Mouse (Mus musculus) right cerebral cortex, postnatal 4 days (tissue): ENCODE data around the gene Cygb.
"Not testable (repeated sequence)": the region's sequence is repeated elsewhere in the genome, so short reads cannot be mapped to it uniquely, and the experiment has no call there.

Experiments used
- DNase-seq: peaks from one replicate; pipeline ENCODE4 v3.0.0-alpha.2; 2022

The Cygb gene

DNA sequence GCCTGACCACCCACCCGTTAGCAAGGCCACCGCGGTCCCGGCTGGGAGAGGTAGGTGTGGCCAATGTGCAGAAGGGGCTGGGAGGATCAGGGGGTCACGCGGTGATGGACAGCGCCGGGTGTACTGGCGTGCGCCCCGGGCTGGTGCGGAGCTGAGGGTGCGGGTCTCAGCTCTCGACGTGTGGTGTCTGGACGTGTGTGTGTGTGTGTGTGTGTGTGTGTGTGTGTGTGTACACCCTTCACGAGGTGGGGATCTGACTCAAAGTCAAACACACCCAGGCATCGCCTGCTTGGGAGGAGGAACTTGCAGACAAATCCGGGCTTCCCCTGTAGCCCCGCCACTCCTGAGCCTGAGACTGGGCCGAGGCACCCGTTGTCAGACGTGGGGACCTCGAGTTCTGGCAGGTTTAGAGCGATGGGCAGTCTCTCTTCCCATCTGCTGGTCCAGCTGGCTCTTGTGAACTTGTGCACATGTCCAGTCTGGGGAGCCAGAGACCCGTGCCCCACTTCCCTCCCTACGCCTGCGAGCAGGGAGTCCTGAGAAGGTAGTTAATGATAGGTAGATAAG is at the start of gene Cygb:
Cygb (minus strand) TSS at position 59 of the 567 bp plus-strand sequence.
- DNase-seq, result no peak

DNA sequence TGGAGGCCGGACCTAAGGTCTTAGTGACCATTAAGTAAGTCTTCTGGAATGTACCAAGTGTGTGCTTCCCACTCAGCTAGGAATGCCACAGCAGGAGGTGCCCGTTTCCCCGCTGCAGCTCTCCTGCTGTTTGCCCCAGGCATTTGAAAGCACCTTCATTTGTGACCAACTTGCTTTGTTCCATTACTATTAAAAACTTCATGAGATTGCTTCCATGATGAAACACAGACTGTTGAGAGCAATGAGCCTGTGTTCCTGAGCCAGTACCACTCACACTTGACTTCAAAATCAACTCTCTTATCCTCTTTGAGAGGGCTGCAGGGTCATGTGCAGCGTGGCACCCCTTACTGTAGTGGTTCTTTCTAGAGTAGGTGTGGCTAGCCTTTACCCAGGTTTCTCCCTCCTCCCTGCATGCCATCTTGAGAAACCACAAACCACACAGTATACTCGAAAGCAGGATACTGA is 47.3 kb upstream of the Cygb start:
- no peak for DNase-seq

DNA sequence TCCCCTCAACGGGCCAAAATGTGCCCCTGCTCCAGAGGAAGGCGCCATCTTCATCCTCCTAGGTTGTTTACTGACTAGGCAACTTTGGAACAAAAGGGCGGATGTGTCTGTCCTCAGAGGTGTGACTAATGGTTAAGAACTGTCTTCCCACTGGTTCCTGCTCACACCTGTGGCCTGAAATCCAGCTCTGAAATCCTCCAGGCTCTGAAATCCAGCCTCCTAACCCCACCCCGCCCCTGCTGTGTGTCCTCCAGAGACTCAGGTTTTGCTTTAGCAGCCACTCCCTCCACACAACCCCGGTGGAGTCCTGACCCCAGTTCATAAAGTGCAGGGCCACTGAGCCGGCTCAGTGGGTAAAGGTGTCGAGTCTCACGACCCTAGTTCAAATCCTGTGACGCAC is 43.4 kb upstream of the Cygb start:
- no peak for DNase-seq

DNA sequence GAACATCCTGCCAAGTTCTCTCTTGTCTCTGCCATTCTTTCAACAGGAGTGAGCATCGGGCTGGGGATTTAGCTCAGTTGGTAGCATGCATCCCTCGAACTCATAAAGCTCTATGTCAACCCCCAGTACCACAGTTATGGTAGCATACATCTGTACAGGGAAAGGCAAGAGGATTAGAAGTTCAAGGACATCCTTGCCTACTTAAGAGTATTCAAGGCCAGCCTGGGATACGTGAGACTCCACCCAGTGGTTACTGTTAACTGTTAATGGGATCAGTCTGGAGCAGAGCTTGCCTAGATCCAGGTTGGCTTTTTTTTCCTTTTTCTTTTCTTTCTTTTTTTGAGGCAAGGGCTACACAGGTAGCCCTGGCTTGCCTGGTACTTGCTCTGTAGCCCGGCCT is 42.3 kb upstream of the Cygb start:
- no peak for DNase-seq

DNA sequence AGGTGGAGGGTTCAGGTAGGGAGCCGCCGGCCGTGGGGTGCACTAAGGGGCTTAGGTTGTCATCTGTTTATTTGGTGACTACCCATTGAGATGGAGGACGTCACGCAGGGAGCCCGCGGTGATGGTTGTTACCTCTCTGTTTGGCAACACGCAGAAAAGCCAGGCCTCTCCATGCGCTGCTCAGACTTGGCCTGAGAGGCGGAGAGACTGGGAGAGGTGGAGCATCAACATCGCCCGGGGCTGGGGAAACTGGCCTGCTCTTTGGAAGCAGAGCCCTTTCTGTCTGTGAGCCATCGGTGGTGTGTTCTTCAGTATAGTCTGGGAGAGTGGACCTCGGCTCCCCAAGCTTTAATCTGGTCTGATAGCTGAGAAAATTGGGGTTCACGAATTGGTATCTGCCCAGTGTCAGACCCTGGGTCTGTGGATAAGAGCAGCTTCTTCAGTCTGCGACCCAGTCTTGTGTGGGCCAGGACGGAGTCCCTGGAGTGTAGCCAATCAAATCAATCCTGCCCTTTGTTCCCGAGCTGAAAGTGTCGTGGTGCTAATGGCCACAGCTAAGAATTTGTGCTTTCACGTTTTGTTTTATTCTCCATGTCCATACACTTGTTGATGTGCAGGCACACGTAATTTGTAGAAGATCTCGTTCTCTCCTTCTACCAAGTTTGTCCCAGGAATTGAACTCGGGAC is 41.2 kb upstream of the Cygb start:
- DNase-seq, result no peak

DNA sequence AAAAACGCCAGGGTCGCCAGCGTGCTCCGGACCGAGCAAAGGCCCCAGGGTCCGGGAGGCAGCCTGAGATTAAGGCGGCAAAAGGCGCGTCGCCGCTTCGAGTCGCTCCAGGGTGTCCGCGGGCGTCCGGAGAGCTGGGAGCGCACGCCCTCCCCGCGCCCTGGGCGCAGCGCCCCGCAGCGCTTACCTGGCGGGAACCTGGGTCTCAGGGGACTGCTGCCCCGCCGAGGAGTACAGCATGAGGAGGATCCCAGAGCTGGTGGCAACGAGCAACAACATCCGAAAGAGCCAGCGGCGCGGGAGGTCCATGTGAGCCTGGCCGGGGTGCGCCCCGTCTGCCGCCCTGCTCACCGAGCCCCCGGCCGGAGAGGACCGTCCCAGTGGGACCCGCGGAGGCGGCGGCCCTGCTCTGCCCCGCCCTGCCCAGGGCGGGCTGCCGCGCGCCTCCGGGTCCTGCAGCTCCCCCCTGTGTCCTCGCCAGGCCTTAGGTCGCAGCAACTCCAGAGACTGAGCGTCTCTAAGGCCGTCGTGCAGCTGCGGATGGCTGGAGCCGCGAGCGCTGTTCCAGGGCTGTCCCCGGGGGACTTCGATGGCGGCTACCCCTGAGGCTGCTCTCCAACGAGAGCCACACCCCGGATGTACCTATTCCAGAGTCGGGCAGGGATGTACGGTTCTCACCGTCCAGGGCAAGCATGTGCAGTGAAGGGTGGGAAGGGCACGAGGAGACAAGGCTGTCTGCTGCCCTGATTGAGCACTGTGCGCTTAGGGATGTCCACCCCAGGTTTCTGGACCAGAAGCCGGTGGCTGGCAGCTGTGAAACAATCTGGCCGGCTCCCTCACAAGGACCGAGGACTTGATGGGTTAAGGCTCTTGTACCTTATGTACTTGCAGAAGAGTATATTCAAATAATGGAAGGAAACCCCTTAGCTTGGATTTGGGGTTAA is 40.4 kb upstream of the Cygb start:
- no peak for DNase-seq

DNA sequence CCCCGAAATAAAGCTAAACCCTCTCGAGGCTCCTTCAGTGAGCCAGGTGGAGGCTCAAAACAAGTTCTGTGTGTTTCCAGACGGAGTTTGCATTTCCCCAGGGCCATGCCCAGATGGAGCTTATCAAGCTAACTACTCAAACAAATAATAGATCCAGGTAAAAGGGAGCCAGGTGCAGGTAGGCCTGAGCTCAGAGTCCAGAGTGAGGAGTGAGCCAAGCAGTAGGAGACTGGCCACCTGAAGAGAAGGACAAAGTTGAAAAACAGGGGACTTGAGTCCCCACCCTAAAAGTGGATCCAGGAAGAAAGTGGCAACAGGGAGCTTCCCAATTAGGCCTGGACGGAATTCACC is 39.8 kb upstream of the Cygb start:
- DNase-seq, result no peak

DNA sequence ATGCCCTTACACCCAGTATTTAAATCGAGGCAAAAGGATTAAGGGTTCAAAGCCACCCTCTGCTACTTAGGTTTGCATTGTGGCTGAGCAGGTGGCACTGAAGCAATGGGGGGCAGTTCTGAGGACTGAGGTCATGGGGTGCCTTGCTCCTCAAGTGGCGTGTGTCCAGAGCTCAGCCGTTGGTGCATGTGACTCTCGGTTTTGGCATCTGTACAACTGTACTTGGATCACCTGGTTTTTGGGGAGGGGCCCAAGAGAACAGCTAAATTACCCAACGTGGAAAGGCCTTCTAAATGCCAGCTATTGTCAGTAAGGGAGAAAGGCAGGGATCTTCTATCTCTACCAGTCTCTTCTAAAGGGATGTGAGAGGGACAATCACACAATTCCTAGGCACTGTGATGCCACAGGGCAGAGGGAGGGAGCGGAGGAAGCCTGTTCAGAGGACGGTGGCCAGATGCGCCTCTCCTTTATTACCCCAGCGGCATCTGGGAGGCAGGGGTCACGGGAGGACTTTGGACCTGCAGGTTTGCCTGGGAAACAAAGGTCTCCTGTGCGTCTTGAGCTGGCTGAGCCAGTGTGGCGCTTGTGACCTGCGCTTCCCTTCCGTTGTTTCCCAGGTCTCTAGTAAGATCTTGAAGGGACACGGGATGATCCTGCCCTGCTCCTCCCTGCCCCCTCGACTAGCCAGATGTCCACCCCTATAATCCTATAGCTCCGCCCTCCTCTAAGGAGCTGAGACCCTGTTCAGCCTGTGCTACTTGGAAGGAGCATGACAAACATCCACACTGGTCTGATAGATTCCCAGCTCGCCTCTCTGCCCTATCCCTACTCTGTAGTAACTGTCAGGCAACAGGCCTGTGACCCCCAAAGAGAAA is 36.8 kb upstream of the Cygb start:
- DNase-seq, result no peak

DNA sequence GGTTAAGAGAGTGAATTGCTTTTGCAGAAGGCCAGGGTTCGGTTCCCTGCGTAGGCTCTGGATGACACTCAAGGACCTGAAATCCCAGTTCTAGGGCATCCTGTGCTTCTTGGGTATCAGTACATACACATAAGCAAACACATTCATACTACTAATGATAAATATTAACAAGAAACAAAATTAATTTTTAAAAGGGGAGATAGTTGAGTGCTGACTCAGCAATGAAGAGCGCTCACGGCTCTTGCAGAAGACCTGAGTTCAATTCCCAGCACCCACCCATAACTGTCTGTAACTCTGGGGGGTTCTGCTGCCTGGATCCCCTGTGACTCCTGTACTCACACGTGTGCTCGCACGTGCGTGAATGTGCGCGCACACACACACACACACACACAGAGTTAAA is 35.5 kb upstream of the Cygb start:
- DNase-seq, result no peak

DNA sequence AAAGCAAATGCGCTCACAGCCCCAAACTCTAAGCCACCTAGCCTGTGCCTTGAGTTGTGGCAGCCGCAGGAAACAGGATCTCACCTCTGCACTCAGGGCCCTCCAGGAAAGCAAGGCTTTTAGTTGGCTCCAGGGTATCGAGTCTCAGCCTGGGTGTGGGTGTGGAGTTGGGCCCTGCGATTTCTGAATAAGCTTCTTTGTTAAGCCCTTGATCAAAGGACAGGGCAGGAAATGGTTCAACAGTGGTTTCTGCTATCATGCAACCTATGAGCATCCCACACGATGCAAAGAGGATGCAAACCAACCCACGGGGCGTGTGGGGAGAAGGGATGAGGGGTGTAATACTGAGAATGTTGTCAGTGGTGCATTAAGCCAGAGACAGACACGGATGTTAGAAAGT is 33.8 kb upstream of the Cygb start:
- DNase-seq, result no peak

DNA sequence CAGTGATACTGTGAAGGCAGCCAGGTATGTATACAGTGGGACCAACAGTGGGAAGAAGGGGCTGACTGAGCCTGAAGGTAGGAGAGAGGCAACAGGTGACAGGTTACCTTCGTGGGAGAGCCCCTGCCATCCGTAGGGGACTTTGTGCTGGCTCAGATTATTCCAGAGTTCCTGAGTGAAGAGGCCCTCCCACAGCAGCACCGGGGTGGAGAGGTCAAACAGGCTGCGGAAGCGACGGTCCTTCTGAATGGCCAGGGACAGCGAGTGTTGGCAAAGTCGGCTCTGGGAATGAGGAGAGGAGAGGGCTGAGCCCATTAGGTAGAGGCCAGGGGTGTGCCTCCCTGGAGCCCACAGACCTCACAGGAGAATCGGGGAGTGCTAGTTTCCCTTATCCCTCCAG is 31.6 kb upstream of the Cygb start:
- DNase-seq, result no peak

DNA sequence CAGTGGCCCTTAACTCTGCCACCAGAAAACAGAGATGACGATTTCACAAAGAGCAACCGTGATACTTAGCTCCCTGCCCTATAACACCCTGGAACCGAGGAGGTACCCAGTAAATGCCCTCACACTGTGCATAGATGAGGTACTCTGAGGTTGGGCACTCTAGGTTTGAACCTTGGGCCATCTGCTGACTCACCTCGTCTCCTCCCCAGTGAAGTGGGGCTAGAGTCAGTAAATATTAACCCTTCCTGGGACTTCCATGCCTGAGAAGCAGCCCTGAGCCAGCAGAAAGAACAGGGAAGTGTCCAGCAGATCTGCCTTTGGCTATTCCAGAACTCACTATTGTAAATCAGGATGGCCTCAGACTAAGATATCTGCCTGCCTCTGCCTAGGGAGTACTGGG is 29.7 kb upstream of the Cygb start:
- DNase-seq, result no peak

DNA sequence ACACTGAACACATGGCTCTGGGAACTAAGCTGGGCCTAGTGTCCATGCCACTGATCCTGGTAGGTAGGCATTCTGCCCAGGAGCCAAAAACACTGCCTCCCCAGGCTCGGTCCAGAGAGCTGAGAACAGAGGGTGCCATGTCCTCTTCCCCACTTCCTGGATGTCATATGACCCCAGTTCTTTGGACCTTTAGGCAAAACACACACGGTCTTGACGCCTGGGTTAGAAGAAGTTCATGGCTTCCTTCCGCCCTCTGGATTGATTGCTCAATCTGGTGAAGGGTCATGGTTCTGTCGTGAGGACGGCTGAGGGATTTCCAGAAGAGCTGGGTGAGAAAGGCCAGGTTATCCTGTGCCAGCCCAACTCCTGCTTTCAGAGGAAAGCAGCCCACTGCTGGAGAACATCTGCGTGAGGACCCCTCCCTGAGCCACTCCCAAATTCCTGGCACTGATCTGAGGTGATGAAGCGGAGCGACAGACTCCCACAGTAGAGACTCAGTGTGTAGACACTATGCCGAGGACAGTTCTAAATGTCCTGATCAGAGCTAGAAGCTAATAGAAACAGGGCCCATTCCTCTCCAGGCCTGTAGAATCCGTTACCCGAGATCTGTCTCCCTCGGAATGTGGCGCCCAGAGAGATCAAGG is 28.5 kb upstream of the Cygb start:
- no peak for DNase-seq

DNA sequence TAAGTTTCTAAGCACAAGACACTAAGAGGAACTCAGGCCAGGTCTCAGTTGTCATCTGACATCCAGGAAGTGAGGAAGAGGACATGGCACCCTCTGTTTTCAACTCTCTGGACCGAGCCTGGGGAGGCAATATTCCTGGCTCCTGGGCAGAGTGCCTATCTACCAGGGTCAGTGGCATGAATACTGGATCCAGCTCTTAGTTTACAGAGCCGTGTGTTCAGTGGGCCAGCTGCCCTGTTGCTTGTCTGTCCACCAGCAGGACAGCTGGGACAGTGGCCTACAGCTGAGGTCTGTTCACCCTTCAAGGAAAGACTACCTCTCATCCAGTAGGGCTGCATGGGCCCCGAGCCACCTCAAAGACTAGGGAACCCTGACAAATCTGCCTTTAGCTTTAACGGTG is 27.0 kb upstream of the Cygb start:
- no peak for DNase-seq

DNA sequence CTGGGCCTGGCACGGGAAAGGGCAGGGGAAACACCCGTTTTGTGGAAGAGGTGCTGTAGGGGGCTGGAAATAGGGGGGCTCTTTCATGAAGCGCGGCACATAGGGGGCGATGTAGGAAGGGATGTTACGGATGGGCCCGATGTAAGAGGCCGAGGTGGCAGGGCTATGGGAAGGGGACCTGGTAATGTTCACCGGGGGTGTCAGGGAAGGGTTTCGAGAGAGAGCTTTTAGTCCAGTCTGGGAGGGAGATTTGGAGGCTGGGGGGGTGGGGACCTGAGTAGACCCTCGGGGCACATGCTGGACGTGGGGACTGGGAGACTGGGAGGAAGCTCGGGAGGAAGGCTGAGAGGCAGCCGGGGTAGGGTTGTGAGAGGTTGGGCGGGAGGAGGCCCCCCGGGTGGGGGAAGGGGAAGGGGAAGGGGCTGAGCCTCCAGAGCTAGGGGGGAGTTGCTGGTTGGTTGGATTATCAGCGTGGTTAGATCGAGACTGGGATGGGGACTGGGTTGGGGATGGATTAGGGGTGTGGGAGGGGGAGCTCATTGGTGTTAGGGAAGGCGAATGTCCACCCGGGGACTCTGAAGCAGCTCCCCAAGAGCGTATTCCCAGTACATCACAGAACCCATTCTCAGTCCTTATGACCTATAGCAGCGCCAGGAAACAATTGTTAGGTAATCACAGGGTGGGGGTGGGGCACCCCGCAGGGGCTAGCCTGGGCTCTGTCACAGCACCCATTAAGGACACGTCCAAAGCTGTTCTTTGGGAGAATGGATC is 26.4 kb upstream of the Cygb start:
- DNase-seq, result no peak

DNA sequence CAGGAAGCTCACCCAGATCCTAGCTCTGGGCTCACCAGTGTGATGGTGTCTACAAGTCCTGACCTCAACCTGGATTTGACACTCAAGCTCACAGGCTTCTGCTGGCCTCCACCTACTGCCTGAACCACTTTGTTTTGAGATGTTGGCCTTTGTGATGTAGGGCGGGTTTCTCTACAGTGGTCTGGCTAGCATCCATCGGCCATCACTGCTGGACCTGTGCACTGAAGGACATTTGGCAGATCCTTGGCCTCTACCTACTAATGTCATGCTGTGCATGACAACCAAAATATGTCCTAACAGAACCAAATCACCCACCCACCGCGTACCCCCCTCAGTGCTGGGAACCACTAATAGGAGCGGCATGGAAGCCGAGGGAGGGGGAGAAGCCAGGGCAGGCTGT is 25.0 kb upstream of the Cygb start:
- DNase-seq, result no peak

DNA sequence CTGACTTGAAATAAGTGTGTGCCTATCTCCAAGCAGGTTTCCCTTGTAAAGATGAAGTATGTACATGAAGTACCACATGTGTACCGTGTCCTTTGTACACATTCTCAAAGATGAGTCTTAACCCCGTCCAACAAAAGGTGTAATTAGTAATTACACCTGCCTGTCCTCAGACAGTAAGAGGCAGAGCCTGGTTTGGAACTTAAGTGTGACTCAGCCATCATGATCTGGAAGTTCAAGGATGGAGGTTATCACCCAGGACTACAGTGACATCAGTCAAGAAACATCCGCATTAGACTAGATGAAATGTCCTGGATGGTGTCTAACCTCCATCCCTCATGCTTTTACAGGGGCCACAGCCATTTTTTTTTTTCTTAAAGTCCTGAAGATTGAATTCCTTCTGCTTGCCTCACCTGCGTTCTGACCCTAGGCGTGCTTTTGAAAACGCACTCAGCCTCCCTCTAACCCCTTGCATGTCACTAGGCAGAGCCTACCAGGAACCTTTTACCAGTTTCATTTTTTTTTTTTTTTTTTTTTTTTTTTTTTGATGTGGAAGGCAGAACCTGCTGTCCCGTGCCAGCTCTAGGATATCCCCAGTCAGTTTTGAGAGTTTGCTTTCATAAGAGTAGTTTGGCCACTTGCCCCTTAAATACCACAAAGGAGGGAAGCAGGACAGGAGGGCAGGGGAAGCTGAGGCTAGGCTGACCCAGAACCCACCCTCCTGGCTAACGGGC is 23.8 kb upstream of the Cygb start:
- DNase-seq, result no peak

DNA sequence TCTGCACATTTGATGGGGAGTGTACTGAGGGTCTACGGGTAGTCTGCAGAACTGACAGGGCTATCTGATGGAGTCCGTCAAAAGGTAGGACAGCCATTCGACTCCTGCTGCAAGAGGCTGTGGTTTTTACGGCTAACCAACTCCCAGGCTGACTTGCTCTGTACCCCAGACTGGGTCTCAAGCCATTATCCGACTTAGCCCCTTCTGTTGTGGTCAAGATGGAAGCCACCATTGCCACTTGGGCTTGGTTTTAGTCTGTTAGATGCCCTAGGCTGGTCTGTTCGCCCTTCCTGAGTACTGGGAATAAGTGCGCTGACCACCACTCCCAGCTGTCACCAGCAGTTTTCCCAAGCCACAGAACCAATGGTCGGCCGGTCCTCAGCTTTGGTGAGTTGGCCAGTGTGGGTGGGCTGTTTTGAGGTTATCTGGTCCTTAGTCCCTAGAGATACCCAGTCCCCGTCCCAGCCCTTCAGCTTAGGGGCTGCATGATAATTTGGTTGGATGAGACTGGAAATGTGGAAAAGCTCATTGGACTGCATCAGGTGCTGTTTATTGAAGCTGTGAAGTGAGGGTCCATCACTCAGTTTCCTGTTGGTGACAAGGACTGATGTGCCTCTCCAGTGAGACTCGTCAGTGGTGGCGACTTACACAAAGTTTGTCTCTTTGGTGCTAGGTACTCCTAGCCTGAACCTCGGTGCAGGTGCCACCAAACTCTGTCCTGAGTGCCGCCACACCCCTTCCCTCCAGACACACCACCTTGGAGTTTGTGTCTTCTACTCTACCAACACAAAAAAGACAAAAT is 22.3 kb upstream of the Cygb start:
- DNase-seq, result no peak

DNA sequence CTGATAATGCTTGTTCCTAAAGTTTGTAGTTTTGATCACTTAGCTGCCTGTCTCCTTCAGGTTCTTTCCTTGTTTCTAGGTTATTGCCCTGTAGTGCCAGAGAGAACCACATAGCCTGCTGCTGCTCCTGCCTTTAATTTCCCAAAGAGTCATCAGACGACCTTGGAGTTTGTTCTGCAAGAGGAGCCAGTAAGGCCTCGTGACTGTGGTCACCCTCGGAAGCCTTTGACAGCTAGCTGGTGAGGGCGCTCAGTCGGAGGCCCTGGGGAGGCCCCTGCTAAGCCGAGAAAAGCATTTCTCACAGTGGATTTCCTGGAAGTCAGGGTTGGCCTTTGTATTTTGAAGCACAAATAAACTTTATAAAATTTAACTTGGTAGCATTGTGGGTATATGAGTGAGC is 21.3 kb upstream of the Cygb start:
- not testable (repeated sequence) for DNase-seq
